Mouse (Mus musculus) left cerebral cortex, adult 11 months (tissue): ENCODE measurements around the gene Slc22a12.

Experiments used
- DNase-seq: peaks from one replicate; pipeline ENCODE4 v3.0.0; 2022; ENCODE audit warnings: low spot score

Gene Slc22a12

GRCm38 (mm10) chr19:6542367-6543034 is at the start of gene Slc22a12:
Gene Slc22a12 (minus strand): TSS chr19:6543032.
- DNase-seq: no peak

GRCm38 (mm10) chr19:6572001-6572400 is 29.2 kb upstream of the Slc22a12 start:
- no peak for DNase-seq

- no peak for DNase-seq
Measured at GRCm38 (mm10) chr19:6571476-6571875, 28.6 kb upstream of the Slc22a12 start.

- DNase-seq: no peak
Measured at GRCm38 (mm10) chr19:6569561-6569960, 26.7 kb upstream of the Slc22a12 start.

- no peak for DNase-seq
Measured at GRCm38 (mm10) chr19:6569021-6569420, 26.2 kb upstream of the Slc22a12 start.

GRCm38 (mm10) chr19:6566450-6566849 is 23.6 kb upstream of the Slc22a12 start:
- no peak for DNase-seq

- DNase-seq: no peak
Measured at GRCm38 (mm10) chr19:6565136-6565535, 22.3 kb upstream of the Slc22a12 start.

- DNase-seq: no peak
Measured at GRCm38 (mm10) chr19:6560246-6560815, 17.5 kb upstream of the Slc22a12 start.

GRCm38 (mm10) chr19:6559576-6559975 is 16.7 kb upstream of the Slc22a12 start:
- DNase-seq: no peak

GRCm38 (mm10) chr19:6553819-6554582 is 11.2 kb upstream of the Slc22a12 start:
- no peak for DNase-seq

GRCm38 (mm10) chr19:6553174-6553573 is 10.3 kb upstream of the Slc22a12 start:
- DNase-seq: no peak

GRCm38 (mm10) chr19:6552302-6553028 is 9.6 kb upstream of the Slc22a12 start:
- DNase-seq: no peak

- DNase-seq: no peak
Measured at GRCm38 (mm10) chr19:6551215-6551614, 8.4 kb upstream of the Slc22a12 start.

GRCm38 (mm10) chr19:6549566-6549965 is 6.7 kb upstream of the Slc22a12 start:
- DNase-seq: no peak

GRCm38 (mm10) chr19:6548431-6549410 is 5.9 kb upstream of the Slc22a12 start:
- DNase-seq: no peak

GRCm38 (mm10) chr19:6547801-6548200 is 5.0 kb upstream of the Slc22a12 start:
- DNase-seq: no peak

- DNase-seq: no peak
Measured at GRCm38 (mm10) chr19:6546096-6546495, 3.3 kb upstream of the Slc22a12 start.

- no peak for DNase-seq
Measured at GRCm38 (mm10) chr19:6545481-6545880, 2.6 kb upstream of the Slc22a12 start.

GRCm38 (mm10) chr19:6544712-6545111 is 1.9 kb upstream of the Slc22a12 start:
- no peak for DNase-seq

GRCm38 (mm10) chr19:6543518-6543917 is 686 bp upstream of the Slc22a12 start:
- DNase-seq: no peak

GRCm38 (mm10) chr19:6543035-6543383 is 177 bp upstream of the Slc22a12 start:
- no peak for DNase-seq
